Mouse (Mus musculus): ENCODE data around the gene Cops3. TPM values are rescaled to one million over a fixed set of nuclear protein-coding genes. Genes with fewer than 3 reads are reported as not detected.

Cops3 gene
- polyA plus RNA-seq, 1 experiment from 2014 or later = 95.6 TPM

DNA sequence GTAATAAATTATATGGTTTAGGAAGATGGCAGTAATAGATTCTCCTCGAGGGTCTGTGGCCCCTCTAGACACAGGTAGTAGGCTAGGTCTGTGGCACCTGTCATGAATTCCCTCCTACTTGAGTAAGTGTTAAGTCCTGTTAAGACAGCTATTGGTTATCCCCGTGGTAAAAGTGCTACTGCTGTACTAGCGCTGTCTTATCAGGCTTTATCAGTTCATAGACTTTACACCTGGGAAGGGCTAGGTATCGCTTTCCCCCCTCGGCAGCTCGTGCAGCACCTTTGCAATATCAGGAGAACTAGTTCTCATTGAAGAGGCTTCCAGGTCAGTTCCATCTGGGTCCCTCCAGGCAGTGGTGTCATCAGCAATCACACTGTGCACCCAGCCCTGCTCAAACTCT, 24.7 kb upstream of the Cops3 start:
- Histone ChIP-seq H3K9ac (replicated peaks; ENCODE audit: low read depth) (no peak overlapping the region), H3K4me3 (ENCODE audit: low read depth, low read length) (no peak overlapping the region), H3K36me3 (ENCODE audit: insufficient read depth, low read length) (no peaks in the 10 kb centered on the region), H3K27ac (ENCODE audit: low read length) (no peak overlapping the region), H3K9me3 (ENCODE audit: low read length) (no peaks in the 10 kb centered on the region), H3K4me1 (ENCODE audit: insufficient read depth, low read depth, low read length) (no peaks in the 10 kb centered on the region), H3K4me2 (replicated peaks; ENCODE audit: low read depth, low read length) (no peak overlapping the region), H3K27me3 (replicated peaks; ENCODE audit: insufficient read depth, low read length) (no peaks in the 10 kb centered on the region)
- TF ChIP-seq CTCF (IDR thresholded peaks at IDR 0.05) (no peak), EP300 (IDR thresholded peaks at IDR 0.05) (no peak)
- ATAC-seq = no peak
- WGBS = 82% methylated on average over 6 of the region's 6 CpGs
- no peak for DNase-seq (ENCODE audit: low spot score)

DNA sequence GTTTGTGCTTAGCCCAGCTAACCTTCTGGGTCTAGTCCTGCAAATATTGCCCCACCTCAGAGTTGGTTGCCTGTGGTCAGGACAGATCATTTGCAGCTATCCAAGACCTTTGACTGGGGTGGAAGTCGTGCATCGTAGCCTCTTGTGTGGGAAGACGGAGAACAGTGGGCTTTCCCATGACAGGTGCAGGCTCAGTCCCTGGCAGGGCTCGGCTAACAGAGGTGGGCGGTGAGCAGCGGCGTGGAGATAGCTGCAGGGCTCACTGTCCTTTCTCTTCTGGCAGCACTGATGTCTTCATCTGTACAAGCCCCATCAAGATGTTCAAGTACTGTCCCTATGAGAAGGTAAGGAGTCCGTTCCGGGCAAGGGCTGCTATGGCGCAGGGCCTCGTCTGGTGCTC, 20.8 kb upstream of the Cops3 start:
- Histone ChIP-seq H3K27me3 (replicated peaks; ENCODE audit: insufficient read depth, low read length) (no peaks in the 10 kb centered on the region), H3K27ac (ENCODE audit: low read length) (no peak overlapping the region), H3K9me3 (ENCODE audit: low read length) (no peaks in the 10 kb centered on the region), H3K36me3 (ENCODE audit: insufficient read depth, low read length) (no peaks in the 10 kb centered on the region), H3K4me2 (replicated peaks; ENCODE audit: low read depth, low read length) (no peak overlapping the region), H3K4me1 (ENCODE audit: insufficient read depth, low read depth, low read length) (no peaks in the 10 kb centered on the region), H3K9ac (replicated peaks; ENCODE audit: low read depth) (no peak overlapping the region), H3K4me3 (ENCODE audit: low read depth, low read length) (no peak overlapping the region)
- no peak for TF ChIP-seq EP300 (IDR thresholded peaks at IDR 0.05)
- no peak for TF ChIP-seq CTCF (IDR thresholded peaks at IDR 0.05)
- ATAC-seq (no peak), DNase-seq (ENCODE audit: low spot score) (no peak)
- 90% methylated on average over 11 of the region's 11 CpGs for WGBS

DNA sequence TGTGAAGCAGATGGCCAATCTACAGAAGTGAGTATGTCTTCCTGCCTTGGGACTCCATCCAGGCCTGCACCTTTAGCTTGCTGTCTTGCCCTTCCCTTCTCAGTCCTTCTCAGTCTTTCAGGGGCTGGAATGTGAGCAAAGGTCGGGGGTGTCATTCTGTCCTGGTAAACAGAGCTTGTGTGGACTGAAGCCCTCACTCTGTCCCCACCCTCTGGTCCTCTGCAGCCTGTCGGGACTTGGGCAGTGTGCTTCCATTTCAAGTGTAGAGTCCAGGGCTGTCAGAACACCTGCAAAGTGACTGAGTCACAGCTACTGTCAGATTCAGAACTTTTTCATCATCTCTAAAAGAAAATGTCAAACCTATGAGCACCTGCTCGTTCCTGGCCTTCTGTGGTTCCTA, 13.2 kb upstream of the Cops3 start:
- Histone ChIP-seq H3K4me1 (ENCODE audit: insufficient read depth, low read depth, low read length) (peaks cover 3% of the 10 kb centered on the region; the same call in 1 of the 2 replicates), H3K9ac (replicated peaks; ENCODE audit: low read depth) (no peak overlapping the region), H3K27ac (ENCODE audit: low read length) (no peak overlapping the region), H3K9me3 (ENCODE audit: low read length) (no peaks in the 10 kb centered on the region), H3K4me2 (replicated peaks; ENCODE audit: low read depth, low read length) (no peak overlapping the region), H3K27me3 (replicated peaks; ENCODE audit: insufficient read depth, low read length) (no peaks in the 10 kb centered on the region), H3K36me3 (ENCODE audit: insufficient read depth, low read length) (0 out of 2 replicates have a peak, but pooled peaks cover 3% of the 10 kb centered on the region), H3K4me3 (ENCODE audit: low read depth, low read length) (no peak overlapping the region)
- WGBS = 54% methylated on average over 3 of the region's 3 CpGs
- TF ChIP-seq CTCF (IDR thresholded peaks at IDR 0.05) (no peak), EP300 (IDR thresholded peaks at IDR 0.05) (no peak)
- DNase-seq (ENCODE audit: low spot score) (no peak), ATAC-seq (no peak)

DNA sequence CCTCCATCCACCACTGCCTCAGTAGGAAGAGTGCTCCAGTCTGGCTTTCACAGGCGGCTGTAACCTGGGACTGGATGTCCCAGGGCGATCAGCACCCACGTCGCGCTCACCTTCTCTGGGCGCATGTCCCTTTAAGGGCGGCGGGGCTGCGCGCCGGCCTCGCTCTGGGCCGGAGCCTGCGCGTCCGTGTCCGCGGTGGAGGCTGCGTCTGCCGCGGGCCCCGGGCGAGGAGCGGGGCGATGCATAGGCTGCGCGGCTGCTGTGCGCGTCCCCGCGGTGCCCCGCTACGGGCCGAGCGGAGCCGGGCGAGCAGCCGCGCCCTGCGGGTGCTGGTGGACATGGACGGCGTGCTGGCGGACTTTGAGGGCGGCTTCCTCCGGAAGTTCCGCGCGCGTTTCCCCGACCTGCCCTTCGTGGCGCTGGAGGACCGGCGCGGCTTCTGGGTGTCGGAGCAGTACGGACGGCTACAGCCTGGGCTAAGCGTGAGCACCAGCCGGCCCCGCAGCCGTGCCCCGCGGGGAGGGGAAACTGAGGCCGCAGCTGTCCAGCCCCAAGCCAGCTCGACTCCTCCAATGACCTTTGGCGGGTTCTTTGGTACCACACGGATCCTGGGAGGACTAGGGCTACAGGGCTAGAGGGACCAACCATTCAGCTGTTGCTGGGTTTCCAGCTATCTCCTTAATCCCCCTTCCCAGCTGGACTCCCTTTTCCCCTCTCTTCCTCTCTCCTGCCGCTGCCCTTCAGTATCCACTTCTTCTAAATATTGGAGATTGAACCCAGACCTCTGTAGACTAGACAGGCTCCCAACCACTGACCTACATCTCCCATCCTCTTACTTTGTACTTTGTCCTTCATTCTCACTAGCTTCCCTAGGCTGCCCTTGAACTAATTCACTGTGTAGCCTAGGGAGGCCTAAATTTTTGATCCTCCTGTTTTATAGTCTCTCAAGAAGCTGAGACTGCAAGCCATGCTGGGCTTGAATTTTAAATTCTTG, 8.6 kb upstream of the Cops3 start:
- peak; percentile 89 for ATAC-seq
- H3K9ac ChIP-seq (replicated peaks; ENCODE audit: low read depth) = peak overlapping the region; percentile 78
- H3K9me3 ChIP-seq (ENCODE audit: low read length) = no peaks in the 10 kb centered on the region
- peak; percentile 83 for DNase-seq (ENCODE audit: low spot score)
- H3K27me3 ChIP-seq (replicated peaks; ENCODE audit: insufficient read depth, low read length) = no peaks in the 10 kb centered on the region
- 2% methylated on average over 60 of the region's 69 CpGs for WGBS
- TF ChIP-seq CTCF (IDR thresholded peaks at IDR 0.05) (peak; percentile 49), EP300 (IDR thresholded peaks at IDR 0.05) (no peak)
- H3K27ac ChIP-seq (ENCODE audit: low read length) = peak overlapping the region; percentile 86
- peak overlapping the region; percentile 85 for H3K4me3 ChIP-seq (ENCODE audit: low read depth, low read length)
- peak overlapping the region; percentile 83 for H3K4me2 ChIP-seq (replicated peaks; ENCODE audit: low read depth, low read length)
- H3K36me3 ChIP-seq (ENCODE audit: insufficient read depth, low read length) = no peaks in the 10 kb centered on the region
- H3K4me1 ChIP-seq (ENCODE audit: insufficient read depth, low read depth, low read length) = peaks cover 3% of the 10 kb centered on the region; the same call in 1 of the 2 replicates

DNA sequence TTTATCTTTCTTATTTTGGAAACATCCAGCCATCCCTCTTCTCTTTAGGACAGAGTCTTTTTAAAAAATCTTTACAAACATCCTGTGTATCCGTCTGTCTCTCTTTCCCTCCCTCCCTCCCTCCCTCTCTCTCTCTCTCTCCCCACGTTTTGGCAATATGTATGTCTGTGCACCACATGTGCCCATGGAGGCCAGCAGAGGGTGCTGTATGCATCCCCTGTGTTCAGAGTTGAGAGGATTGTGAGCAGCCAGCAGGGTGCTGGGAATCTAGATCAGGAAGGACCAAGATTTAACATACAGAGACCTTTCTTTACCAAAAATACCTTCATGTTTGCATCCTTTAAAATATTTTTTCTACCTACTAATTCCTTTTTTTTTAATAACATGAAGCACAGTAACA, 7.5 kb upstream of the Cops3 start:
- no peaks in the 10 kb centered on the region for H3K27me3 ChIP-seq (replicated peaks; ENCODE audit: insufficient read depth, low read length)
- peak; percentile 24; the same call in 1 of the 2 replicates for TF ChIP-seq EP300 (IDR thresholded peaks at IDR 0.05)
- TF ChIP-seq CTCF (IDR thresholded peaks at IDR 0.05) = peak; percentile 75
- 10% methylated on average over 2 of the region's 2 CpGs for WGBS
- no peak overlapping the region for H3K27ac ChIP-seq (ENCODE audit: low read length)
- H3K4me3 ChIP-seq (ENCODE audit: low read depth, low read length) = no peak overlapping the region
- H3K9me3 ChIP-seq (ENCODE audit: low read length) = no peaks in the 10 kb centered on the region
- H3K36me3 ChIP-seq (ENCODE audit: insufficient read depth, low read length) = no peaks in the 10 kb centered on the region
- DNase-seq (ENCODE audit: low spot score) = peak; percentile 67
- no peak overlapping the region; the same call in 1 of the 2 replicates for H3K4me2 ChIP-seq (replicated peaks; ENCODE audit: low read depth, low read length)
- H3K9ac ChIP-seq (replicated peaks; ENCODE audit: low read depth) = no peak overlapping the region
- ATAC-seq = no peak; the same call in 1 of the 2 replicates
- H3K4me1 ChIP-seq (ENCODE audit: insufficient read depth, low read depth, low read length) = peaks cover 3% of the 10 kb centered on the region; the same call in 1 of the 2 replicates

DNA sequence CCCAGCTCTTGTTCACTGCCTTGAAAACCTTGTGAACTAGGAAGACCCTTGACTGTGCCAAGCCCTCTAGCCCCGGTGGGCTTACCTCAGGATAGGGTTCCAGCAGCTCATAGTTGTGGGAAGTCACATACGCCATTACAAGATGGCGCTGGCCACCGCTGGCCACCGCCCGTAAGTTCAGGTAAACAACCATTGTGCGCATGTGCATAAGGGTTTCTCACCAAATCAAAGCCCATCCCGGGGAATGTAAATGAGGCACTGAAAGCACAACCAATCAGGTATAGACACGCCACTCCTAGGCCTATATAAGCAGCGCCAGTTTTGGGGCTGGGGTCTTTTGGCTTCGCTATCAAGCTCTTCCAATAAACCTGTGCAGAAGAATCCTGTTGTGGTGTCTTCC, 6.7 kb upstream of the Cops3 start:
- ATAC-seq (no peak), DNase-seq (ENCODE audit: low spot score) (no peak)
- TF ChIP-seq CTCF (IDR thresholded peaks at IDR 0.05) = no peak
- no peak for TF ChIP-seq EP300 (IDR thresholded peaks at IDR 0.05)
- no peaks in the 10 kb centered on the region for H3K9me3 ChIP-seq (ENCODE audit: low read length)
- no peak overlapping the region for H3K4me3 ChIP-seq (ENCODE audit: low read depth, low read length)
- peaks cover 3% of the 10 kb centered on the region; the same call in 1 of the 2 replicates for H3K4me1 ChIP-seq (ENCODE audit: insufficient read depth, low read depth, low read length)
- no peak overlapping the region for H3K4me2 ChIP-seq (replicated peaks; ENCODE audit: low read depth, low read length)
- H3K27ac ChIP-seq (ENCODE audit: low read length) = no peak overlapping the region
- no peaks in the 10 kb centered on the region for H3K27me3 ChIP-seq (replicated peaks; ENCODE audit: insufficient read depth, low read length)
- H3K36me3 ChIP-seq (ENCODE audit: insufficient read depth, low read length) = no peaks in the 10 kb centered on the region
- no peak overlapping the region for H3K9ac ChIP-seq (replicated peaks; ENCODE audit: low read depth)
- WGBS = 97% methylated on average over 11 of the region's 11 CpGs

Measured in lung, postnatal 0 days (tissue).